Mouse (Mus musculus) Patski (cell line): ENCODE results near the gene Zfp418. TPM values are rescaled to one million over a fixed set of nuclear protein-coding genes. Genes with fewer than 3 reads are reported as not detected.
"Not testable (repeated sequence)": the region's sequence is repeated elsewhere in the genome, so short reads cannot be mapped to it uniquely, and the experiment has no call there.

Experiments used
- ATAC-seq: fragments of 100-300 bp; one replicate; pipeline ENCODE4 v1.8.0; 2021
- CTCF ChIA-PET: fragments of 350-600 bp; sonication (Branson Sonifier 250); formaldehyde crosslinking; loops from one replicate; lab custom pipeline; 2022; ENCODE audit warnings: inconsistent platforms; lab: Charles Lee
- POLR2A ChIA-PET: fragments of 350-600 bp; sonication (Branson Sonifier 250); formaldehyde crosslinking; loops from one replicate; lab custom pipeline; 2022; ENCODE audit warnings: antibody characterized with exemption, inconsistent platforms; lab: Charles Lee
- DNase-seq: peaks from one replicate; pipeline ENCODE4 v3.0.0-alpha.2; 2011; ENCODE audit warnings: low read depth, low spot score
- H3K27me3 ChIP-seq: fragments of 371-371 bp; one replicate; pipeline ENCODE4 v1.5.1; 2021
- CTCF ChIP-seq: fragments of 100-300 bp; IDR thresholded peaks from one replicate; pipeline ENCODE4 v1.5.1; 2021
- in situ Hi-C: fragments of 300-500 bp; cut with MboI; formaldehyde crosslinking; loops from 3 replicates; pipeline ENCODE4 v1.11.1; 2018; ENCODE audit warnings: low pct_unique_long_range_greater_than_20kb, mixed read lengths
- polyA plus RNA-seq: library from polyadenylated mRNA; unstranded; gene quantifications from one replicate; pipeline ENCODE4 v1.2.3, GENCODE M21; 2021

Gene Zfp418
- polyA plus RNA-seq, result 2.1 TPM

DNA sequence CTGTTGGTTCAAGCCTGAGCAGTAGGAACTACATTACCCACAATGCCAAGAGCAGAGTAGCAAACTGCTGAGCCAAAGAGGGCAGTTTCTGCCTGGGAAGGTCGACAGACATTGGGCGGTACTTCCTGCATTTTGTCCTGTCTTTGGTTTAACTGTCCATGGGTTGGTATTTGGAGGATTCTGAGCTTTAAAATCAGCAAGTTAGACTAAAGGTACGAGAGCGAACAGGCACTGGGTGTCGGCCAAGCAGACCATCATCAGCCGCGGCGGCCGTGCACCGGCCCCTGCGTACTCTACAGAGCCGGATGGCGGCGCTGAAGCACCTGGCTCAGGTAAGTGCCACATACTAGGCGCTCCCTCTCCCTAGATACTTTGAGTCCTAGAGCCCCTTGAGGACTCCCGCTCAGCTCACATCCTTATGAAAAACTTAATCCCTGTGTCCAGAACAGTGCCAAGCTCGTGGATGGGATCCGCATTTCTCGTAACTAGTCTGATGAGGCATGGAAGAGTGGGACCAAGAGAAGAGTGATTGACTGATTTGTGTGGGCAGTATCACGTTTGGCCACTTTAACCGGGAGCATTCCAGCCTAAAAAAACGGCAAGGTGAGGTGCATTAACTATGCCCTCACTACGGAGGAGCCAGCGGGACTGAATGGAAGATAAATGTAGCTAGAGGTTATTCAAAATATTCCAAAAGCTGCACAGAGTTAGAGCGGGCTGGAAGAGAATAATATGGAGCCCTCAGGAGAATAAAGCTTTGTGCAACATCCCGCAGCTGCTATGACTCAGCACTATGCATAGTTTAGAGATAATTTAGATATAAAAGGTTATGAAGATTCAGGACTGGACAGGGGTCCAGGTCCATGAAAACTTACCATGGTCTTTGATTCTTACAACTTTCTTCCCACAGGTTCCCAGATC, at the start of gene Zfp418:
Gene Zfp418 (plus strand): TSS at position 104 of the 921 bp plus-strand sequence.
- in situ Hi-C loops, result loop anchor here (5.0 kb wide), 1 partner anchor 34 kb away; the partner anchor contains the start of gene Zfp773
- TF ChIP-seq CTCF, result peak; percentile 34
- ChIA-PET POLR2A (interaction anchor here (1.6 kb wide), 1 partner anchor 35 kb away, joined by 4 read pairs; the partner anchor contains the start of gene Zfp773), CTCF (interaction anchor here (1.1 to 3.3 kb wide), 4 partner anchors 10 to 35 kb away, joined by 4 to 11 read pairs (median 4); partner anchors contain the start of gene Zfp773)
- DNase-seq (peak; percentile 22), ATAC-seq (peak; percentile 100)
- H3K27me3 ChIP-seq, result peaks cover 5% of the 10 kb centered on the region

- in situ Hi-C loops, result no loop called here
- ATAC-seq (no peak), DNase-seq (no peak)
- CTCF ChIA-PET, result no interaction called here
- POLR2A ChIA-PET, result no interaction called here
- H3K27me3 ChIP-seq, result no peaks in the 10 kb centered on the region
- TF ChIP-seq CTCF, result no peak
Measured at GRCm38 (mm10) chr7:7121602-7121980, 49.5 kb upstream of the Zfp418 start.

DNA sequence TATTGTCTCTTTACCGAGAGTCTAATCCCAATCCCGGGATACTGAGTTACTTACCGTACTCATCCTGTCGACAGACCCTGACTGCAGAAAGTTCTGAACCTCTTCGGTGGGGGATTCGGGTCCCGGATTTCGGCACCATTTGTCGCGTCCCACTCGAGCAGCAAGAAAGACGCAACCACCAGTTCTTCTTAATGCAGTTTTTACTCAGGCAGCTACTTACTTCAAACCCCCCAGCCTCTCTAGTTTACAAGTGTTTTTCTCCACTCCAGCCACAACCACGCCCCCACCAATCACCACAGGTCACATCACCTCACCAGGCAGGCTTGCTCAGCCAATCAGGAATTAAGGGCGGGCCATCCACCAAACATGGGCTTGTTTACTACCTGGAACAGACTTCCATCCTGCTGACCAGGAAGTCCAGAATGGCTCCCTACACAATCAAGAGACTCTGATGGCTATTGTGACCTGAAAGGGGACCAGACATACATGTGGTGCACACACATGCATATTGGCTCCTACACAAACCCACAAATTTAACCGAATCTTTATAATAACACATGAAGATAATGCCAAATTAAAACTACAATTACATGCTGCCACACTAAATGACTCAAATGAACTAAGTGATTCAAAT, 40.5 kb upstream of the Zfp418 start:
- CTCF ChIA-PET, ATAC-seq, DNase-seq, POLR2A ChIA-PET, H3K27me3 ChIP-seq: not testable (repeated sequence)
- in situ Hi-C loops, result loop anchor here (25.0 kb wide), 1 partner anchor 157 kb away; the partner anchor contains the start of gene Gm45844

DNA sequence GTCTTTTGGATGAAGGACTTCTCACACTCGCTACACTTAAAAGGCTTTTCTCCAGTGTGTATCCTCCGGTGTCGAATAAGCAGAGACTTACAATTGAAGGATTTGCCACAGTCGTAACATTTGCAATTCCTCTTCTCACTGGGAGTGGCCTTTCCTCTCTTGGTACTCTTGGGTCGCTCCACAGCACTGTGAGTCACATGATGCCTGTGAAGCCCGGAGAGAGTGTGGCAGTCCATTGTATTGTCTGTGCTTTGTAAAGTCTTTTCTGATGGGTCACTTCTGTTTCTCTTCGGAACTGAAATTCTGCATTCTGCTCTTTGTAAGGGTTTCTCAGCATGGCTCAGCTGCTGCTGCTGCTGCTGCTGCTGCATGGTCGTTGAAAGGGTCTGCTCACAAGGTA, 38.4 kb upstream of the Zfp418 start:
- TF ChIP-seq CTCF, result no peak
- no peaks in the 10 kb centered on the region for H3K27me3 ChIP-seq
- ATAC-seq (no peak), DNase-seq (no peak)
- in situ Hi-C loops, result loop anchor here (25.0 kb wide), 1 partner anchor 155 kb away; the partner anchor contains the start of gene Gm45844
- POLR2A ChIA-PET, result no interaction called here
- CTCF ChIA-PET, result no interaction called here

- DNase-seq (peak; percentile 13), ATAC-seq (peak; percentile 99)
- ChIA-PET CTCF (interaction anchor here (1.0 to 1.5 kb wide), 4 partner anchors 24 to 52 kb away, joined by 3 to 6 read pairs (median 4); partner anchors contain the start of gene Zfp418), POLR2A (interaction anchor here (1.4 kb wide), 1 partner anchor 35 kb away, joined by 4 read pairs; the partner anchor contains the start of gene Zfp418)
- peak; percentile 71 for TF ChIP-seq CTCF
- peaks cover 15% of the 10 kb centered on the region for H3K27me3 ChIP-seq
- in situ Hi-C loops, result loop anchor here (5.0 to 25.0 kb wide), 2 partner anchors 36 to 151 kb away; partner anchors contain the start of genes Gm45844 and Zfp418
Measured at GRCm38 (mm10) chr7:7136379-7136866, 34.7 kb upstream of the Zfp418 start, which contains the start of gene Zfp773. Gene Zfp773, minus strand, starts transcription at chr7:7136755.

- DNase-seq, result no peak
- ChIA-PET CTCF (no interaction called here), POLR2A (no interaction called here)
- ATAC-seq, result no peak
- peaks cover 24% of the 10 kb centered on the region for H3K27me3 ChIP-seq
- in situ Hi-C loops, result loop anchor here (25.0 kb wide), 1 partner anchor 143 kb away; the partner anchor contains the start of gene Gm45844
- no peak for TF ChIP-seq CTCF
Measured at GRCm38 (mm10) chr7:7144215-7144614, 26.9 kb upstream of the Zfp418 start.

- DNase-seq (no peak), ATAC-seq (no peak)
- ChIA-PET POLR2A (no interaction called here), CTCF (no interaction called here)
- peaks cover 11% of the 10 kb centered on the region for H3K27me3 ChIP-seq
- in situ Hi-C loops, result loop anchor here (25.0 kb wide), 1 partner anchor 141 kb away; the partner anchor contains the start of gene Gm45844
- TF ChIP-seq CTCF, result no peak
Measured at GRCm38 (mm10) chr7:7145991-7146608, 25.0 kb upstream of the Zfp418 start.

- DNase-seq, result no peak
- POLR2A ChIA-PET, result no interaction called here
- in situ Hi-C loops, result loop anchor here (25.0 kb wide), 1 partner anchor 524 kb away; no protein-coding TSS in a partner anchor
Measured at GRCm38 (mm10) chr7:7185897-7186296, 14.8 kb downstream of the Zfp418 start.

GRCm38 (mm10) chr7:7187417-7188190, 16.5 kb downstream of the Zfp418 start:
- ChIA-PET POLR2A (interaction anchor here (0.7 kb wide), 1 partner anchor 9 kb away, joined by 4 read pairs; no protein-coding TSS in a partner anchor), CTCF (interaction anchor here (0.9 to 1.7 kb wide), 7 partner anchors 9 to 70 kb away, joined by 3 to 11 read pairs (median 4); partner anchors contain the start of genes Zfp418, Zfp772 and Zfp773)
- no peak for TF ChIP-seq CTCF
- in situ Hi-C loops, result loop anchor here (25.0 kb wide), 1 partner anchor 525 kb away; no protein-coding TSS in a partner anchor
- DNase-seq, result no peak
- H3K27me3 ChIP-seq, result peaks cover 3% of the 10 kb centered on the region
- peak; percentile 37 for ATAC-seq

More at GRCm38 (mm10) chr7:7185897-7186296, 14.8 kb downstream of the Zfp418 start:
- no peak for TF ChIP-seq CTCF
- CTCF ChIA-PET, result no interaction called here
- no peaks in the 10 kb centered on the region for H3K27me3 ChIP-seq
- no peak for ATAC-seq
